Mouse (Mus musculus) G1E (cell line): ENCODE data around the gene Vwa5b2. TPM values are rescaled to one million over a fixed set of nuclear protein-coding genes. Genes with fewer than 3 reads are reported as not detected.

Experiments used
- ATAC-seq: 2 replicates; pipeline ENCODE4 v1.8.0; 2016; ENCODE audit warnings: mild to moderate bottlenecking; ENCODE audit not compliant: insufficient number of reproducible peaks, poor library complexity, low FRiP score, severe bottlenecking; ENCODE audit errors: extremely low read depth
- DNase-seq: peaks from one replicate; pipeline ENCODE4 v3.0.0; 2012; ENCODE audit warnings: low spot score
- H3K27me3 ChIP-seq: 2 replicates; pipeline ENCODE4 v1.6.1; 2012; ENCODE audit warnings: mild to moderate bottlenecking, low read length, inconsistent platforms; ENCODE audit not compliant: insufficient read depth
- H3K36me3 ChIP-seq: replicated peaks from 2 replicates; pipeline ENCODE3; 2012; ENCODE audit warnings: mild to moderate bottlenecking, inconsistent platforms
- H3K4me1 ChIP-seq: 2 replicates; pipeline ENCODE4 v1.6.1; 2012; ENCODE audit warnings: low read depth, low read length, inconsistent platforms, mixed read lengths; ENCODE audit not compliant: insufficient read depth
- H3K4me3 ChIP-seq: 2 replicates; pipeline ENCODE4 v1.5.1; 2012; ENCODE audit warnings: low read depth, mild to moderate bottlenecking, inconsistent platforms, low read length, moderate library complexity, mixed read lengths
- H3K9me3 ChIP-seq: replicated peaks from 2 replicates; pipeline ENCODE4 v1.6.1; 2012; ENCODE audit warnings: inconsistent platforms
- CTCF ChIP-seq: IDR thresholded peaks from 2 replicates; pipeline ENCODE4 v1.5.1; 2012; ENCODE audit warnings: low read depth, low read length, inconsistent platforms, mixed read lengths
- GATA1 ChIP-seq: IDR thresholded peaks from 2 replicates; pipeline ENCODE4 v1.6.1; 2012; ENCODE audit warnings: borderline replicate concordance, low read length, inconsistent platforms, mixed read lengths
- GATA2 ChIP-seq: IDR thresholded peaks from 2 replicates; pipeline ENCODE4 v1.6.1; 2012; ENCODE audit warnings: low read depth, low read length, inconsistent platforms, borderline replicate concordance
- POLR2AphosphoS5 ChIP-seq: IDR thresholded peaks from 2 replicates; pipeline ENCODE4 v1.6.1; 2012; ENCODE audit warnings: low read depth, low read length, inconsistent platforms; ENCODE audit not compliant: insufficient replicate concordance
- TAL1 ChIP-seq: conservative IDR thresholded peaks from 2 replicates; pipeline ENCODE4 v1.6.1; 2012; ENCODE audit warnings: low read depth, low read length, inconsistent platforms, mixed read lengths
- polyA plus RNA-seq: library from polyadenylated mRNA; stranded (reverse); fragments of >175 nt; gene quantifications from 2 replicates; pipeline ENCODE4 v1.2.3, GENCODE M21; 2012
- total RNA-seq, 2 experiments: library from RNA; stranded (forward) in 1 of 2; stranded (reverse) in 1 of 2; fragments of 200-1000 nt in 1 of 2; fragments of >200 nt in 1 of 2; fragmentation: Nextera tagmentation in 1 of 2; gene quantifications; 2 replicates each; pipeline ENCODE4 v1.2.3; 2014 to 2017

Vwa5b2 gene
- total and polyA plus RNA-seq, 3 experiments = 0.02 TPM; not detected in 2

DNA sequence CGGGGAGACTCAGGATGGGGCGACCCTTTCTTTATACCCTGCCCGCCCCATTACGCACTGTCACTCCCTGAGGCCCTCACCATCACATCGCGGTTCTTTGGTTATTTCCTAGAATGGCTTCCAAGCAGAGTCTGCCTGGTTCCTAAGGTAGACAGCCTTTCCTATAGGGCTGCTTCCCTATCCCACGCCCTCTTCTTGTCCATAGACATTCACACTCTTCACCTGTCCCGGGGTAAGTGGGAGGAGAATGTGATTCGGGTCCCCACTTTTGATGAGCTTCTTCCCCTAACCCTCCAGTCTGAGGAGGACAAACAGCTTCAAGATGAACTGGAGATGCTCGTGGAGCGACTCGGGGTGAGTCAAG lies 62.7 kb downstream of the Vwa5b2 start:
- Histone ChIP-seq H3K36me3 (peaks cover 41% of the 10 kb centered on the region), H3K4me3 (peak overlapping the region; percentile 85), H3K27me3 (no peaks in the 10 kb centered on the region), H3K9me3 (no peaks in the 10 kb centered on the region), H3K4me1 (peaks cover 17% of the 10 kb centered on the region)
- no peak for ATAC-seq
- no peak for DNase-seq
- TF ChIP-seq CTCF = no peak
- TF ChIP-seq POLR2AphosphoS5 = no peak
- no peak for TF ChIP-seq GATA1
- no peak for TF ChIP-seq TAL1
- TF ChIP-seq GATA2 = no peak

- Histone ChIP-seq H3K27me3 (no peaks in the 10 kb centered on the region), H3K36me3 (peaks cover 54% of the 10 kb centered on the region), H3K4me1 (peaks cover 15% of the 10 kb centered on the region), H3K4me3 (no peak overlapping the region; the same call in 1 of the 2 replicates), H3K9me3 (no peaks in the 10 kb centered on the region)
- DNase-seq (no peak), ATAC-seq (no peak)
- TF ChIP-seq GATA2 = no peak
- TF ChIP-seq GATA1 = no peak
- TF ChIP-seq POLR2AphosphoS5 = no peak
- TF ChIP-seq TAL1 = no peak
- no peak for TF ChIP-seq CTCF
These were observed 64.0 kb downstream of the Vwa5b2 start for GRCm38 (mm10) chr16:20653315-20653714.

Other genes starting within 250 kb of the Vwa5b2 start
- gene Abcc5, start 163.1 kb upstream of the Vwa5b2 start, total RNA-seq (2014; fragmentation: Nextera tagmentation) = 59.5 and 76.4 TPM in 2 replicates
- 20.7 and 24.6 TPM in 2 replicates for gene Abcc5, start 163.1 kb upstream of the Vwa5b2 start, total RNA-seq (2017)
- gene Abcc5, start 163.1 kb upstream of the Vwa5b2 start, polyA plus RNA-seq = 3.2 and 3.6 TPM in 2 replicates
- 40.5 and 43.6 TPM in 2 replicates for gene Eif2b5, start 90.7 kb upstream of the Vwa5b2 start, total RNA-seq (2014; fragmentation: Nextera tagmentation)
- 105 and 107 TPM in 2 replicates for gene Eif2b5, start 90.7 kb upstream of the Vwa5b2 start, total RNA-seq (2017)
- gene Eif2b5, start 90.7 kb upstream of the Vwa5b2 start, polyA plus RNA-seq = 24.8 and 25.5 TPM in 2 replicates
- gene Dvl3, start 72.5 kb upstream of the Vwa5b2 start, total RNA-seq (2014; fragmentation: Nextera tagmentation) = 51.8 and 57.2 TPM in 2 replicates
- 2.8 and 3.0 TPM in 2 replicates for gene Dvl3, start 72.5 kb upstream of the Vwa5b2 start, total RNA-seq (2017)
- 26.9 and 28.2 TPM in 2 replicates for gene Dvl3, start 72.5 kb upstream of the Vwa5b2 start, polyA plus RNA-seq
- gene Ap2m1, start 54.0 kb upstream of the Vwa5b2 start, total RNA-seq (2014; fragmentation: Nextera tagmentation) = 302 and 342 TPM in 2 replicates
- gene Ap2m1, start 54.0 kb upstream of the Vwa5b2 start, total RNA-seq (2017) = 173 and 186 TPM in 2 replicates
- gene Ap2m1, start 54.0 kb upstream of the Vwa5b2 start, polyA plus RNA-seq = 67.5 and 73.4 TPM in 2 replicates
- gene Abcf3, start 40.9 kb upstream of the Vwa5b2 start, total RNA-seq (2014; fragmentation: Nextera tagmentation) = 34.6 and 35.1 TPM in 2 replicates
- gene Abcf3, start 40.9 kb upstream of the Vwa5b2 start, total RNA-seq (2017) = 66.1 and 70.1 TPM in 2 replicates
- gene Abcf3, start 40.9 kb upstream of the Vwa5b2 start, polyA plus RNA-seq = 21.1 and 22.1 TPM in 2 replicates
- gene Eef1akmt4, start 22.1 kb downstream of the Vwa5b2 start, total RNA-seq (2014; fragmentation: Nextera tagmentation) = 16.4 and 22.1 TPM in 2 replicates
- 9.8 and 11.5 TPM in 2 replicates for gene Eef1akmt4, start 22.1 kb downstream of the Vwa5b2 start, total RNA-seq (2017)
- 6.0 and 8.7 TPM in 2 replicates for gene Eef1akmt4, start 22.1 kb downstream of the Vwa5b2 start, polyA plus RNA-seq
- gene Gm49333, start 22.1 kb downstream of the Vwa5b2 start, total RNA-seq (2014; fragmentation: Nextera tagmentation) = not detected in 2 replicates
- not detected in 2 replicates for gene Gm49333, start 22.1 kb downstream of the Vwa5b2 start, total RNA-seq (2017)
- not detected in 2 replicates for gene Gm49333, start 22.1 kb downstream of the Vwa5b2 start, polyA plus RNA-seq
- gene Alg3, start 22.3 kb downstream of the Vwa5b2 start, total RNA-seq (2014; fragmentation: Nextera tagmentation) = 36.3 and 45.6 TPM in 2 replicates
- 9.9 and 12.0 TPM in 2 replicates for gene Alg3, start 22.3 kb downstream of the Vwa5b2 start, total RNA-seq (2017)
- gene Alg3, start 22.3 kb downstream of the Vwa5b2 start, polyA plus RNA-seq = 5.5 and 12.8 TPM in 2 replicates
- gene Camk2n2, start 31.8 kb downstream of the Vwa5b2 start, total RNA-seq (2014; fragmentation: Nextera tagmentation) = not detected in 2 replicates
- gene Camk2n2, start 31.8 kb downstream of the Vwa5b2 start, total RNA-seq (2017) = 0.22 and 0.58 TPM in 2 replicates
- 1.1 and 1.2 TPM in 2 replicates for gene Camk2n2, start 31.8 kb downstream of the Vwa5b2 start, polyA plus RNA-seq
- gene Ece2, start 40.4 kb downstream of the Vwa5b2 start, total RNA-seq (2014; fragmentation: Nextera tagmentation) = 0.58 TPM in 1 of 2 replicates, not detected in the other
- 0.12 and 0.16 TPM in 2 replicates for gene Ece2, start 40.4 kb downstream of the Vwa5b2 start, total RNA-seq (2017)
- gene Ece2, start 40.4 kb downstream of the Vwa5b2 start, polyA plus RNA-seq = not detected in 2 replicates
- 175 and 205 TPM in 2 replicates for gene Psmd2, start 62.2 kb downstream of the Vwa5b2 start, total RNA-seq (2014; fragmentation: Nextera tagmentation)
- gene Psmd2, start 62.2 kb downstream of the Vwa5b2 start, total RNA-seq (2017) = 246 and 273 TPM in 2 replicates
- 349 and 352 TPM in 2 replicates for gene Psmd2, start 62.2 kb downstream of the Vwa5b2 start, polyA plus RNA-seq
- gene Eif4g1, start 78.8 kb downstream of the Vwa5b2 start, total RNA-seq (2014; fragmentation: Nextera tagmentation) = 325 and 411 TPM in 2 replicates
- 257 and 270 TPM in 2 replicates for gene Eif4g1, start 78.8 kb downstream of the Vwa5b2 start, total RNA-seq (2017)
- gene Eif4g1, start 78.8 kb downstream of the Vwa5b2 start, polyA plus RNA-seq = 957 and 1,213 TPM in 2 replicates
- 3.1 and 3.9 TPM in 2 replicates for gene Fam131a, start 103.8 kb downstream of the Vwa5b2 start, total RNA-seq (2014; fragmentation: Nextera tagmentation)
- 1.2 and 2.6 TPM in 2 replicates for gene Fam131a, start 103.8 kb downstream of the Vwa5b2 start, total RNA-seq (2017)
- gene Fam131a, start 103.8 kb downstream of the Vwa5b2 start, polyA plus RNA-seq = 9.5 and 10.1 TPM in 2 replicates
- 17.5 and 22.7 TPM in 2 replicates for gene Polr2h, start 128.2 kb downstream of the Vwa5b2 start, total RNA-seq (2014; fragmentation: Nextera tagmentation)
- gene Polr2h, start 128.2 kb downstream of the Vwa5b2 start, total RNA-seq (2017) = 95.7 and 97.6 TPM in 2 replicates
- 3.3 and 6.1 TPM in 2 replicates for gene Polr2h, start 128.2 kb downstream of the Vwa5b2 start, polyA plus RNA-seq
- gene Clcn2, start 128.3 kb downstream of the Vwa5b2 start, total RNA-seq (2014; fragmentation: Nextera tagmentation) = 25.8 and 26.7 TPM in 2 replicates
- 16.4 and 23.3 TPM in 2 replicates for gene Clcn2, start 128.3 kb downstream of the Vwa5b2 start, total RNA-seq (2017)
- gene Clcn2, start 128.3 kb downstream of the Vwa5b2 start, polyA plus RNA-seq = 32.6 and 55.5 TPM in 2 replicates
- gene Chrd, start 143.7 kb downstream of the Vwa5b2 start, total RNA-seq (2014; fragmentation: Nextera tagmentation) = not detected in 2 replicates
- gene Chrd, start 143.7 kb downstream of the Vwa5b2 start, total RNA-seq (2017) = 0.05 and 0.06 TPM in 2 replicates
- gene Chrd, start 143.7 kb downstream of the Vwa5b2 start, polyA plus RNA-seq = not detected in 2 replicates
- not detected in 2 replicates for gene Thpo, start 145.0 kb downstream of the Vwa5b2 start, total RNA-seq (2014; fragmentation: Nextera tagmentation)
- not detected in 2 replicates for gene Thpo, start 145.0 kb downstream of the Vwa5b2 start, total RNA-seq (2017)
- not detected in 2 replicates for gene Thpo, start 145.0 kb downstream of the Vwa5b2 start, polyA plus RNA-seq